Mouse (Mus musculus): ENCODE data around the gene Rps28. TPM values are rescaled to one million over a fixed set of nuclear protein-coding genes. Genes with fewer than 3 reads are reported as not detected.

The Rps28 gene
- polyA plus RNA-seq, 1 experiment = 587 TPM

GRCm38 (mm10) chr17:33822436-33822959 is 1.9 kb downstream of the Rps28 start:
- Histone ChIP-seq H3K4me1 (ENCODE audit: control insufficient read depth, insufficient read depth, insufficient read length, low read length) (peaks cover 13% of the 10 kb centered on the region), H3K27ac (replicated peaks; ENCODE audit: low read depth, low read length) (no peak overlapping the region), H3K4me3 (ENCODE audit: insufficient read depth, low read depth, low read length) (no peak overlapping the region)

DNA sequence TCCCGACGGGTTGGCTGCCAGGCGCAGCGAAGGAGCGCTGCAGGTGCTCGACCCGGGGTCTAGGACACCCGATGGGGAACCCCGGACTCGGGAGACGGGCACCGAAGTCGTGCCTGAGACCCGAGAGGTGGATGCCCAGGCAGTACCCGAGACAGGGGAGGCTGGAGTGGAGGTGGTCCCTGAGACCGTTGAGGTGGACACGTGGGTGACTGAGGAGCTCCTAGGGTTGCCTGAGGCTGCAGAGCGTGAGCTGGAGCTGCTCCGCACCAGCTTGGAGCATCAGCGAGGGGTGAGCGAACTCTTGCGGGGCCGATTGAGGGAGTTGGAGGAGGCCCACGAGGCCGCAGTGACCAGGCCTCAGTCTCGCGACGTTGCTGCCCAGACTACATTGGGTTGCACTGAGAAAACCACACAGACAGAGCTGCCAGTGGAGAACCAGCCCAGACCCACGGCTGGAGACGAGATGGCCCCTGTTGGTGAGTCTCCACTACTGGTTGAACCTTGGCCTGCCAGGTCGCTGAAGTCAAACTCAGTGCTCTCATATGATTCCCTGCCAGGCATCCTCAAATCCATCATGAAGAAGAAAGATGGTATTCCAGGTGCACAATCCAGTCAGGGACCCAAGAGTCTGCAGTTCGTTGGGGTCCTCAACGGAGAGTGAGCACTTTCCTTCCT is 6.3 kb downstream of the Rps28 start:
- H3K4me1 ChIP-seq (ENCODE audit: control insufficient read depth, insufficient read depth, insufficient read length, low read length) = peaks cover 9% of the 10 kb centered on the region
- H3K27ac ChIP-seq (replicated peaks; ENCODE audit: low read depth, low read length) = peak overlapping the region; percentile 27; the same call in 1 of the 2 replicates
- H3K4me3 ChIP-seq (ENCODE audit: insufficient read depth, low read depth, low read length) = peak overlapping the region; percentile 64

GRCm38 (mm10) chr17:33817184-33817968 is 7.0 kb downstream of the Rps28 start:
- Histone ChIP-seq H3K27ac (replicated peaks; ENCODE audit: low read depth, low read length) (peak overlapping the region; percentile 91), H3K4me3 (ENCODE audit: insufficient read depth, low read depth, low read length) (peak overlapping the region; percentile 66), H3K4me1 (ENCODE audit: control insufficient read depth, insufficient read depth, insufficient read length, low read length) (peaks cover 9% of the 10 kb centered on the region)

DNA sequence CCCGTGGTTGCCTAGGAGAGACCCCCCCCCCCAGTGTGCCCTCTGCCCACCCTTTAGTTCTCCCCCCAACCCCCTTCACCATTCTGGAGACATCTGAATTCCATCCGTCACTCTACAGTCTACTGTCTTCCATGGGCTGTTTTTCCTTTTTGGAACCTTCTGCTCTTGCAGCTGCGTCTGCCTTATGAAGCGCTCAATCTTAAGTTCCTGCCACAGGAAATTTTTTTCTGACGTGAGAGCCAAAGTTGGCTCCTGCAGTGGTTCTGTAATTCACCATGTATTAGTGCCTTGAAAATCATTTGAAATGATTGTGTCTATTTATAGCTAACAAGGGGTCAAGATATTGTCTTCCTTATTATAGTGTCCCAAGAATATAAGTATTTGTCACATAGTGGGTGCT is 7.8 kb downstream of the Rps28 start:
- Histone ChIP-seq H3K4me3 (ENCODE audit: insufficient read depth, low read depth, low read length) (peak overlapping the region; percentile 66), H3K4me1 (ENCODE audit: control insufficient read depth, insufficient read depth, insufficient read length, low read length) (peaks cover 9% of the 10 kb centered on the region), H3K27ac (replicated peaks; ENCODE audit: low read depth, low read length) (peak overlapping the region; percentile 91)

- Histone ChIP-seq H3K4me3 (ENCODE audit: insufficient read depth, low read depth, low read length) (peak overlapping the region; percentile 25), H3K4me1 (ENCODE audit: control insufficient read depth, insufficient read depth, insufficient read length, low read length) (peaks cover 9% of the 10 kb centered on the region), H3K27ac (replicated peaks; ENCODE audit: low read depth, low read length) (peak overlapping the region; percentile 66; the same call in 1 of the 2 replicates)
Measured at GRCm38 (mm10) chr17:33815399-33815798, 9.0 kb downstream of the Rps28 start.

- peaks cover 4% of the 10 kb centered on the region for H3K4me1 ChIP-seq (ENCODE audit: control insufficient read depth, insufficient read depth, insufficient read length, low read length)
- H3K4me3 ChIP-seq (ENCODE audit: insufficient read depth, low read depth, low read length) = peak overlapping the region; percentile 69
- H3K27ac ChIP-seq (replicated peaks; ENCODE audit: low read depth, low read length) = peak overlapping the region; percentile 99
Measured at GRCm38 (mm10) chr17:33812990-33813389, 11.4 kb downstream of the Rps28 start.

GRCm38 (mm10) chr17:33812475-33812874 is 11.9 kb downstream of the Rps28 start:
- Histone ChIP-seq H3K4me3 (ENCODE audit: insufficient read depth, low read depth, low read length) (peak overlapping the region; percentile 69), H3K27ac (replicated peaks; ENCODE audit: low read depth, low read length) (peak overlapping the region; percentile 99), H3K4me1 (ENCODE audit: control insufficient read depth, insufficient read depth, insufficient read length, low read length) (peaks cover 3% of the 10 kb centered on the region)

DNA sequence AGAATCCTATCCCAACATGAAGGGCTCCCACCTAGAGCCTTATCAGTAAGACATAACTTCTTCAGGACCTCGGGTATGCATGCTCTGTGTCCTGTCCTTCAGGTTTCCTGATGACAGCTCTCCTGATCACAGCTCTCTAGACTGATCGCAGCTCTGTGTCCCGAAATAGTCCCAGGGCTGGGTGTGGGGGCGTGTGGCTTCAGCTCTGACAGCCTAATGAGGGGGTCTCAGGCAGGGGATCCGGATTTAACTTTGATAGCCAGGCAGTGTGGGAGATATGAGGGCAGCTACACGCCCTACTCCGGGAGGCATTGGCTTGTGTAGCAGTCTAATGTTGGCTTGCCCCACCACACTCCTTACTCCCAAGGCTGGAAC is 13.2 kb downstream of the Rps28 start:
- no peaks in the 10 kb centered on the region for H3K4me1 ChIP-seq (ENCODE audit: control insufficient read depth, insufficient read depth, insufficient read length, low read length)
- peak overlapping the region; percentile 99 for H3K27ac ChIP-seq (replicated peaks; ENCODE audit: low read depth, low read length)
- H3K4me3 ChIP-seq (ENCODE audit: insufficient read depth, low read depth, low read length) = peak overlapping the region; percentile 69

DNA sequence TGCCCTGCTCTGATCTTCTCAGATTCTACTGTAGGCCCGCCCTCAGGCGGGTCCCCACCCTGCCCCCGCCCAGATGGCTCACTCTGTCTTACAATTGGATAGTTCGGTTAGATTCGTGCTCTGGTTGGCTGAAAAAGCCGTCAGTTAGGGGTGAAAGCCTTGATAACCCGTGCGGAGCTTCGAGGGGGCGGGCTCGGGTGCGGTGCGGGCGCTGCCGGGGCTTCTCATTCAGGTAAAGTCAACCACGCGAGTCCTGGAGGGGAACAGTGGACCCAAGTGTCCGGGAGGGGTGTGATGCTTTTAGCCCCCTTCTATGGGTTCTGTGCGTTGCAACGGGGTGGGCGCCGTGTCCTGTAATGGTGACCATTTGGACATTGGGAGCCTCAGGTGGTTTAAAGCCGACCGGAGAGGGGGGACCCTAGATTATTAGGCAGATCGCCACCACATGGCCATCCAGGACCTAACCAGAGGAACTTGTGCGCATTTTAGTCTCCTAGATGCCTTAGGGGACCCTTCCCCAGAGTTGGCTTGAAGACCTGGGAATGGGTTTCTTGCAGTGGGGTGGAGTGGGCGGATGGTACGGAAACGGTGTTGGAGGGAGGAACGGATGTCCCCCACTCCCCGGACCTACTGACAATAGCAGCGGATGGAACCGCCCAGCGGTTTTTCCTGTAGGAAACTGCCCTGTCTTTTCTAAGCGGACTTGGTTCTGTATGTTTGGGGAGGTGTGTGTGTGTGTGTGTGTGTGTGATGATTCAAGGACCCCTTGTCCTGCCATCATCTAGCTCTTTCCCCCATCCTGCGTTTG is 13.8 kb downstream of the Rps28 start, which contains the start of gene Kank3:
Gene Kank3 (plus strand): TSS at position 186 of the 808 bp plus-strand sequence.
- peak within 1 kb of the TSS; percentile 99 for H3K27ac ChIP-seq (replicated peaks; ENCODE audit: low read depth, low read length)
- no peaks in the 10 kb centered on the region for H3K4me1 ChIP-seq (ENCODE audit: control insufficient read depth, insufficient read depth, insufficient read length, low read length)
- peak within 1 kb of the TSS; percentile 69 for H3K4me3 ChIP-seq (ENCODE audit: insufficient read depth, low read depth, low read length)

DNA sequence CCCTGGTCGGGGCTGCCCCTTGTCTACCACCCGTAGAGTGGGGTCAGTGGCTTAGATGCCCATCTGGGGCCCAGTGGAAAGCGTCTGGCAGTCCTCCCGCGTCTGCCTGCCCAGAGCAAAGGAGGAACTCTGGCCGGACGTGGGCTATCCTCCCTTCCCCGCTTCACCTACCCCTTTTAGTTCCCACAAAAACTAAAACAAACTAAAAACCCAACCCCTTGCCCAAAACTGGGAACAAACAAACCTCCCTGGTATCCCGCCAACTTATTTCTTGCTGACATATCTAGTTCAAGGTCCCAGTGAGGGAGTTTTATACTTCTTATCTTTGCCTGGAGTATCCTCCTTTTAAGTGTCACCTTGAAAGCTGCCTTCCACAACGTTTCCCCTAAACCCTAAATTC is 16.2 kb downstream of the Rps28 start:
- Histone ChIP-seq H3K27ac (replicated peaks; ENCODE audit: low read depth, low read length) (no peak overlapping the region), H3K4me3 (ENCODE audit: insufficient read depth, low read depth, low read length) (no peak overlapping the region)

GRCm38 (mm10) chr17:33807181-33807888 is 17.0 kb downstream of the Rps28 start:
- Histone ChIP-seq H3K4me1 (ENCODE audit: control insufficient read depth, insufficient read depth, insufficient read length, low read length) (no peaks in the 10 kb centered on the region), H3K27ac (replicated peaks; ENCODE audit: low read depth, low read length) (no peak overlapping the region), H3K4me3 (ENCODE audit: insufficient read depth, low read depth, low read length) (no peak overlapping the region)

More for the DNA sequence above, 16.2 kb downstream of the Rps28 start:
- H3K4me1 ChIP-seq (ENCODE audit: control insufficient read depth, insufficient read depth, insufficient read length, low read length) = no peaks in the 10 kb centered on the region

DNA sequence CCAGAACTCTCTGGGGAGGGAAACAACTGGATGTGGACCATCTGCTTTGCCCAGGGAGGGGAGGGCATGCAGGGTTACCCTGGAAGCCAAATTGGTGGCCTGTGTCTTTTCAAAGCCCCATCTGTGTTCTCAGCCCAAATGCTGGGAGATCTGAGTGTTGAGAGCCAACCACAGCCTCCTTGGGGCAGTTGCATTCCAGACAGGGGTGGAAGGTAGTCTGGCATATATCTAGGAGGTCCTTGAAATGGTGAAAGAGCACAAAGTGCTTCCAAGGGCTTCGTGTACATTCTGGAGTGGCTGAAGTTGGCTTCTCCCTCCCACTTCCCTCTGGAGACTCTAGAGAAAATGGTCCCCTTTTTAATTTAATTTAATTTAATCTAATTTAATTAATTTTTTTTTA is 19.6 kb downstream of the Rps28 start:
- no peak overlapping the region for H3K27ac ChIP-seq (replicated peaks; ENCODE audit: low read depth, low read length)
- no peaks in the 10 kb centered on the region for H3K4me1 ChIP-seq (ENCODE audit: control insufficient read depth, insufficient read depth, insufficient read length, low read length)
- H3K4me3 ChIP-seq (ENCODE audit: insufficient read depth, low read depth, low read length) = no peak overlapping the region

- Histone ChIP-seq H3K4me1 (ENCODE audit: control insufficient read depth, insufficient read depth, insufficient read length, low read length) (no peaks in the 10 kb centered on the region), H3K4me3 (ENCODE audit: insufficient read depth, low read depth, low read length) (no peak overlapping the region), H3K27ac (replicated peaks; ENCODE audit: low read depth, low read length) (no peak overlapping the region)
Measured at GRCm38 (mm10) chr17:33804205-33804604, 20.2 kb downstream of the Rps28 start.

- Histone ChIP-seq H3K4me3 (ENCODE audit: insufficient read depth, low read depth, low read length) (no peak overlapping the region), H3K4me1 (ENCODE audit: control insufficient read depth, insufficient read depth, insufficient read length, low read length) (no peaks in the 10 kb centered on the region), H3K27ac (replicated peaks; ENCODE audit: low read depth, low read length) (no peak overlapping the region)
Measured at GRCm38 (mm10) chr17:33802221-33802620, 22.1 kb downstream of the Rps28 start.
